Mouse (Mus musculus): ENCODE results near the gene Ccdc120. TPM values are rescaled to one million over a fixed set of nuclear protein-coding genes. Genes with fewer than 3 reads are reported as not detected.
"Not testable (repeated sequence)": the region's sequence is repeated elsewhere in the genome, so short reads cannot be mapped to it uniquely, and the experiment has no call there.

Ccdc120 gene
- polyA plus RNA-seq, 2 experiments, result 14.9 to 25.7 TPM

DNA sequence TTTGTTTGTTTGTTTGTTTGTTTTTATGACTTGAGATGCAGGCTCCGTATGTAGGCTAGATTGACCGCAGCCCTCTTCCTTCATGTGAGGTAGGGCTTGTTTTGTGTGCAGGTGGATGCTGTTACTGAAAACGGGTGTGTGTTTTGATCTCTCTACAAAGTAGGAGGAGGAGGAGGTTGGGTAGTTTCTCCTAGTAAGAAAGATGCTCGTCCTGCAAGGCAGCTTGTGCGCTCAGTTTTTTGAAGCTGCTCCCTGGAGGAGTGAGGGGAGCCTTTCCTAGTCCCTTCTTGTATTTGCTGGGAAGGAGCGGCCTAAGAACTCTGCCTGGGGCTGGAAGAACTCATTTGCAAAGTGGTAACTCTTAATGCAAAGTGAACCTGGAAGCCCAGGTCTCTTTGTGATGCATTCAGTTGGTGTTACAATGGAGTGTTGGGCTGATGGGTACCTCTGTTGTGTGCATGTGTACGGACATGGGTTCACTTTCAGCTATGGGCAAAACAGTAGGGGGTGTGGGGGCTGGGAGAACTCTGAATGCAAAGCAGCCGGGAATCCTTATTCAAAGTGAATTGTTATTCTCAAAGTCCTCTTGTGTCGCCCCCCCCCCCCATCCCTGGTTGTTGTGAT, 14.1 kb upstream of the Ccdc120 start:
- ATAC-seq (ENCODE audit: low FRiP score, low read depth) (no peak), DNase-seq (ENCODE audit: low spot score) (no peak)
- 17% methylated on average over 9 of the region's 9 CpGs for WGBS
- Histone ChIP-seq H3K9me3 (ENCODE audit: control insufficient read depth, low read length) (no peaks in the 10 kb centered on the region), H3K27ac (replicated peaks; ENCODE audit: low read depth, low read length) (no peak overlapping the region), H3K27me3 (ENCODE audit: control insufficient read depth, insufficient read depth, low read length) (no peaks in the 10 kb centered on the region), H3K36me3 (ENCODE audit: control insufficient read depth, insufficient read depth, low read length) (peaks cover 25% of the 10 kb centered on the region), H3K4me1 (ENCODE audit: control insufficient read depth, insufficient read depth, low read length) (no peaks in the 10 kb centered on the region), H3K9ac (ENCODE audit: low read depth, low read length, severe bottlenecking) (no peak overlapping the region), H3K4me2 (replicated peaks; ENCODE audit: low read depth, low read length, severe bottlenecking) (peak overlapping the region; percentile 55), H3K4me3 (replicated peaks; ENCODE audit: low read length) (peak overlapping the region; percentile 59)
- TF ChIP-seq POLR2A (IDR thresholded peaks at IDR 0.05; ENCODE audit: borderline replicate concordance, extremely low read depth, insufficient read depth, insufficient read length), result no peak

DNA sequence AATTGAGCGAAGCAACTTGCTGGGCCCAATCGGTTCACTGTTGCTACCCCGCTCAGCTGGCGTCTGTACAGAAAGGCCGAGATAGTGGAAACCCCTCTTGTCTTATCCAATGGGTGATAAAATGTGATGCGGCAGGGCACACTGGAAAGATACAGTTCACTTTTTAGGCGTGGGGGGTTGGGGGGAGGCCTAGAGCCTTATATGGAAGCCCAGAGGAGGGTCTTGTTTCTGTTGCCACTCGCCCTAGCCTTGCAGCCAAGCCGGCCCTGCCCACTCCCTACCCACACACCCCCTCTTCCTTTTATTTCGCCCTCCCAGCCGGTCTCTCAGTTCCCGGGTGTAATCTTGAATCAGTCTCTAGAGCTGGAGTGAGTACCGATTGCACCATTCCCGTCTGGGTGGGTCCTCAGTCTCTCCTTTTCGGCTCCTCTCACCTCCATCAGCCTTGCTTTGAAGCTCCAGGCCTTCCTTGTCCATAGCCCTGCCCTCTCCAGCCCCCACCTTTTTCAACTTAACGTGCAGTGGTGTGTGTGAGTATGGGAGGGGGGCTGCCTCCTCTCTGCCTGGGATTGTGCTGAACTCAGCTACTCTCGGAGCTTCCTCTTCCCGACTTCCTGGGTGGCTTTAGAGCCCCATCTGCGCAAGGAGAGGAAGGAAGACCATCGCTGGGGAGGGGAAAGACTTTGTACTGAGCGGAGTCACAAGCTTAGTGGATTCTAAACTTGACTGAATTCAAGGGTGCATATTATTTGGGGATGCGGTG, 13.1 kb upstream of the Ccdc120 start:
- peak overlapping the region; percentile 59 for H3K4me3 ChIP-seq (replicated peaks; ENCODE audit: low read length)
- H3K4me2 ChIP-seq (replicated peaks; ENCODE audit: low read depth, low read length, severe bottlenecking), result peak overlapping the region; percentile 55
- DNase-seq (ENCODE audit: low spot score) (peak; percentile 3), ATAC-seq (ENCODE audit: low FRiP score, low read depth) (no peak)
- WGBS, result 13% methylated on average over 22 of the region's 22 CpGs
- peaks cover 17% of the 10 kb centered on the region for H3K36me3 ChIP-seq (ENCODE audit: control insufficient read depth, insufficient read depth, low read length)
- peak overlapping the region; percentile 67 for H3K9ac ChIP-seq (ENCODE audit: low read depth, low read length, severe bottlenecking)
- TF ChIP-seq POLR2A (IDR thresholded peaks at IDR 0.05; ENCODE audit: borderline replicate concordance, extremely low read depth, insufficient read depth, insufficient read length), result no peak
- no peaks in the 10 kb centered on the region for H3K27me3 ChIP-seq (ENCODE audit: control insufficient read depth, insufficient read depth, low read length)
- no peaks in the 10 kb centered on the region for H3K4me1 ChIP-seq (ENCODE audit: control insufficient read depth, insufficient read depth, low read length)
- H3K27ac ChIP-seq (replicated peaks; ENCODE audit: low read depth, low read length), result no peak overlapping the region
- H3K9me3 ChIP-seq (ENCODE audit: control insufficient read depth, low read length), result no peaks in the 10 kb centered on the region

DNA sequence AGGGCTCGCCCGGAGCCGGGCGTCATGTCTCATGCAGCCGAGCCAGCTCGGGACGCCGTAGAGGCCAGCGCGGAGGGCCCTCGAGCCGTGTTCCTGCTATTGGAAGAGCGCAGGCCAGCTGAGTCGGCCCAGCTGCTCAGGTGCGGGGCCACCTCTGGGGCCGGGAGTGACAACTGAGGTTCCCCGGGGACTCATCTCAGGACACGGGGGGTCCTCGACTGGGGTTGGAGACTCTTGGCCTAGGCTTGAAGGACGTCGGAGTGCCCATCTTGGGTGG, 12.2 kb upstream of the Ccdc120 start:
- 0 out of 2 replicates have a peak overlapping the region, but pooled peaks have one; percentile 26 for H3K27ac ChIP-seq (replicated peaks; ENCODE audit: low read depth, low read length)
- peak overlapping the region; percentile 67 for H3K9ac ChIP-seq (ENCODE audit: low read depth, low read length, severe bottlenecking)
- DNase-seq (ENCODE audit: low spot score) (no peak), ATAC-seq (ENCODE audit: low FRiP score, low read depth) (no peak)
- WGBS, result 17% methylated on average over 6 of the region's 21 CpGs
- H3K36me3 ChIP-seq (ENCODE audit: control insufficient read depth, insufficient read depth, low read length), result peaks cover 17% of the 10 kb centered on the region
- no peaks in the 10 kb centered on the region for H3K9me3 ChIP-seq (ENCODE audit: control insufficient read depth, low read length)
- peak overlapping the region; percentile 55 for H3K4me2 ChIP-seq (replicated peaks; ENCODE audit: low read depth, low read length, severe bottlenecking)
- no peaks in the 10 kb centered on the region for H3K4me1 ChIP-seq (ENCODE audit: control insufficient read depth, insufficient read depth, low read length)
- peak overlapping the region; percentile 59 for H3K4me3 ChIP-seq (replicated peaks; ENCODE audit: low read length)
- no peaks in the 10 kb centered on the region for H3K27me3 ChIP-seq (ENCODE audit: control insufficient read depth, insufficient read depth, low read length)
- TF ChIP-seq POLR2A (IDR thresholded peaks at IDR 0.05; ENCODE audit: borderline replicate concordance, extremely low read depth, insufficient read depth, insufficient read length), result no peak

DNA sequence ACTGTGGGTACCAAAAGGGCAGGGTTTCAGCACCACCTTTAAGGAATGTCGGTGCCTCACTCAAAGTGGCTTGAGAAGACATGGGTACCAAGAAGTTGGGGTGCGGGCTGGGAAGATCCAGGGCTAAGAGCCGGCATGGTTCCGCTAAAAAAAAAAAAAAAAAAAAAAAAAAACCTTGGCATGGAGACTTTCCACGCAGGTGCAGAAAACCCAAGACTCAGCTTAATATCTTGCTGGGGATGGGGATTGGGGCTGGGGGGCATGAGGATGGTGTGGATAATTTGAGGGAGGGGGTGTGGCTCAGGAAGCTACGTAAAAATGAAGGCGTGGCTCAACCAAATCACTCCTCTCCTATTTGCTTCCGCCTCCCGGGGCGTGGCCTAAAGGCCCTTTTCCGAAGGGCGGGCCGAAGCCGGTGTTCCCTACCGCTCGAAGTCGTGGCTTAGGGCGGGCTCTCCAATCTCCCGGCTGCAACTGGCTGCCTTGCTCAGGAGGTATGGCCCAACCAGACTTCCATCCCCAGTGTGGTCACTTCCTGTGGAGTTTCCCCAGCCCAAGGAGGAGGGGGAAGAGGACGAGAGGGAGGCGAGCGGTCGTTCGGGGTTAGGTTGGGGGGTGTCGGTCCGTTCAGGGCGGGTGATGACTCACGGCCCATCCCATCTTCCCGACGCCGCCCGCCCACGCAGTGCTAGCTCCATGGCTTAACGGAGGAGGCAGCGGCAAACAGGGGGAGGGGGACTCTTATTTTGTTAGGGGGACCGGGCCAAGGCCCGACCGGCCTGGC, 11.6 kb upstream of the Ccdc120 start, which contains the start of gene Tfe3:
Gene Tfe3 (plus strand): TSS at position 424 of the 784 bp plus-strand sequence.
- H3K9ac ChIP-seq (ENCODE audit: low read depth, low read length, severe bottlenecking), result peak within 1 kb of the TSS; percentile 67
- H3K4me1 ChIP-seq (ENCODE audit: control insufficient read depth, insufficient read depth, low read length), result no peaks in the 10 kb centered on the region
- H3K4me2 ChIP-seq (replicated peaks; ENCODE audit: low read depth, low read length, severe bottlenecking), result peak within 1 kb of the TSS; percentile 55
- no peaks in the 10 kb centered on the region for H3K27me3 ChIP-seq (ENCODE audit: control insufficient read depth, insufficient read depth, low read length)
- H3K36me3 ChIP-seq (ENCODE audit: control insufficient read depth, insufficient read depth, low read length), result peaks cover 13% of the 10 kb centered on the region
- H3K4me3 ChIP-seq (replicated peaks; ENCODE audit: low read length), result peak within 1 kb of the TSS; percentile 59
- no peaks in the 10 kb centered on the region for H3K9me3 ChIP-seq (ENCODE audit: control insufficient read depth, low read length)
- WGBS, result 31% methylated on average over 35 of the region's 38 CpGs
- peak; percentile 44; the same call in 1 of the 2 replicates for TF ChIP-seq POLR2A (IDR thresholded peaks at IDR 0.05; ENCODE audit: borderline replicate concordance, extremely low read depth, insufficient read depth, insufficient read length)
- peak; percentile 97 for ATAC-seq (ENCODE audit: low FRiP score, low read depth)
- H3K27ac ChIP-seq (replicated peaks; ENCODE audit: low read depth, low read length), result 0 out of 2 replicates have a peak within 1 kb of the TSS, but pooled peaks have one; percentile 26
- peak; percentile 95 for DNase-seq (ENCODE audit: low spot score)

DNA sequence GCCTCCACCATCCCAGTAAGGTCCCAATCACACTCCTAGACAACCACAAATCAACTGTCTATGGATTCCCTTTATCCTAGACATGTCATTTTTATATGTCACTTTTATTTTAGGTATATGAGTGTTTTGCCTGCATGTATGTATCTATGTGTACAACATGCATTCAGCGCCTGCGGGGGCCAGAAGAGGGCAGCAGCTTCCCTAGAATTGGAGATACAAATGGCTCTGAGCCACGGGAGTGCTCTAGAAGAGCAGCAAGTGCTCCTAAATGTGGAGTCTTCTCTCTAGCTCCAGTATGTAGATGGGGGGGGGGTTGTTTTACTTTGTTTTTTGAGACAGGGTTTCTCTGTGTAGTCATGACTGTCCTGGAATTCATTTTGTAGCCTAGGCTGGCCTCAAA, 2.9 kb upstream of the Ccdc120 start:
- not testable (repeated sequence) for H3K9me3 ChIP-seq (ENCODE audit: control insufficient read depth, low read length); DNase-seq (ENCODE audit: low spot score); H3K9ac ChIP-seq (ENCODE audit: low read depth, low read length, severe bottlenecking); H3K36me3 ChIP-seq (ENCODE audit: control insufficient read depth, insufficient read depth, low read length); H3K27ac ChIP-seq (replicated peaks; ENCODE audit: low read depth, low read length); H3K4me1 ChIP-seq (ENCODE audit: control insufficient read depth, insufficient read depth, low read length); H3K4me3 ChIP-seq (replicated peaks; ENCODE audit: low read length); H3K27me3 ChIP-seq (ENCODE audit: control insufficient read depth, insufficient read depth, low read length); ATAC-seq (ENCODE audit: low FRiP score, low read depth); H3K4me2 ChIP-seq (replicated peaks; ENCODE audit: low read depth, low read length, severe bottlenecking)
- 18% methylated on average over 3 of the region's 3 CpGs for WGBS

Data from limb, embryonic 14.5 days (tissue).